ENCODE assay signal across 10 mouse cellular contexts in genomic region chr5:74311865-74312264, GRCm38 (mm10).
DNase-seq lines count a peak whose midpoint lies in the region; ATAC-seq and TF ChIP-seq lines count a peak whose summit lies in the region.
"Had no signal": no experiment of that assay in that cellular context is flagged by ENCODE, and none has a peak within 500 bp of the region (broad histone marks: within the 10 kb centered on the region; RNA-seq: fewer than 3 reads in every experiment).

No protein-coding gene starts in this region.

- H3K4me2 ChIP-seq in lung, embryonic 14.5 days = no peak overlapping the region
- no peak overlapping the region for H3K4me2 ChIP-seq in limb, embryonic 12.5 days
- H3K4me2 ChIP-seq: midbrain, embryonic 12.5 days had no signal

- no peaks in the 10 kb centered on the region for H3K36me3 ChIP-seq in lung, embryonic 14.5 days (ENCODE audit: insufficient read depth)
- H3K36me3 ChIP-seq in limb, embryonic 12.5 days = no peaks in the 10 kb centered on the region
- H3K36me3 ChIP-seq: midbrain, embryonic 12.5 days had no signal

- peak; percentile 8 for DNase-seq in lung, embryonic 14.5 days
- no peak for DNase-seq in lung, postnatal 14 days
- DNase-seq in gastrocnemius, adult 18-20 months (ENCODE audit: low spot score) = peak; percentile 66
- DNase-seq in gastrocnemius, postnatal 25 days = peak; percentile 55
- DNase-seq in left cerebral cortex, adult 11 months (ENCODE audit: low spot score) = no peak
- DNase-seq in adrenal gland, adult 8-10 months = no peak

- no peak for TF ChIP-seq CTCF in lung, embryonic 14.5 days (IDR thresholded peaks at IDR 0.05; ENCODE audit: low read depth)

- no peak overlapping the region for H3K4me3 ChIP-seq in lung, embryonic 14.5 days (ENCODE audit: low read depth, low read length)
- H3K4me3 ChIP-seq in limb, embryonic 12.5 days (replicated peaks) = no peak overlapping the region
- H3K4me3 ChIP-seq: midbrain, embryonic 12.5 days had no signal

- ATAC-seq in lung, embryonic 14.5 days (ENCODE audit: insufficient read depth) = no peak
- ATAC-seq in limb, embryonic 12.5 days (ENCODE audit: insufficient number of reproducible peaks, insufficient read depth, low FRiP score, low TSS enrichment, low read depth) = no peak
- ATAC-seq: intestine, postnatal 0 days had no signal

- WGBS in lung, embryonic 14.5 days = 56% methylated on average over 6 of the region's 6 CpGs
- whole genome bisulfite sequencing in limb, embryonic 12.5 days = 60% methylated on average over 6 of the region's 6 CpGs

- H3K9me3 ChIP-seq in lung, embryonic 14.5 days (ENCODE audit: low read depth, low read length) = no peaks in the 10 kb centered on the region
- H3K9me3 ChIP-seq in limb, embryonic 12.5 days = no peaks in the 10 kb centered on the region
- H3K9me3 ChIP-seq: midbrain, embryonic 12.5 days had no signal

- no peaks in the 10 kb centered on the region for H3K27me3 ChIP-seq in lung, embryonic 14.5 days (ENCODE audit: insufficient read depth, low read length)
- no peaks in the 10 kb centered on the region for H3K27me3 ChIP-seq in limb, embryonic 12.5 days

- H3K9ac ChIP-seq in lung, embryonic 14.5 days = no peak overlapping the region
- H3K9ac ChIP-seq in limb, embryonic 12.5 days (replicated peaks) = no peak overlapping the region
- H3K9ac ChIP-seq: liver, embryonic 14.5 days; midbrain, embryonic 12.5 days had no signal

- H3K4me1 ChIP-seq in lung, embryonic 14.5 days (ENCODE audit: insufficient read depth) = no peaks in the 10 kb centered on the region
- H3K4me1 ChIP-seq in limb, embryonic 12.5 days (replicated peaks) = peaks cover 30% of the 10 kb centered on the region

- no peak overlapping the region for H3K27ac ChIP-seq in lung, embryonic 14.5 days (ENCODE audit: low read depth)
- H3K27ac ChIP-seq in limb, embryonic 12.5 days = 0 out of 2 replicates have a peak overlapping the region, but pooled peaks have one; percentile 23
- H3K27ac ChIP-seq: liver, embryonic 14.5 days; midbrain, embryonic 12.5 days had no signal

Comparison
In these comparisons a context has a peak if more than half of its experiments do, and no peak if none do; other contexts are left out.
1. DNase-seq: peak in lung, embryonic 14.5 days (single experiment), gastrocnemius, adult 18-20 months (single experiment) and gastrocnemius, postnatal 25 days (single experiment); none in lung, postnatal 14 days (single experiment), left cerebral cortex, adult 11 months (single experiment) and adrenal gland, adult 8-10 months (single experiment).